Mouse (Mus musculus) lung, postnatal 0 days (tissue): ENCODE measurements around the gene 2810459M11Rik.

Experiments
- CTCF ChIP-seq: IDR thresholded peaks from 2 replicates; pipeline ENCODE4 v1.5.1; 2016; ENCODE audit warnings: antibody characterized with exemption, mild to moderate bottlenecking
- EP300 ChIP-seq: IDR thresholded peaks from 2 replicates; pipeline ENCODE4 v1.6.1; 2016; ENCODE audit warnings: antibody characterized with exemption, mild to moderate bottlenecking, control low read depth

- TF ChIP-seq CTCF (no peak), EP300 (no peak)
These were observed 2.6 kb downstream of the 2810459M11Rik start for GRCm38 (mm10) chr1:86048231-86048630.
